Mouse (Mus musculus): ENCODE results near the gene Gm20388. TPM values are rescaled to one million over a fixed set of nuclear protein-coding genes. Genes with fewer than 3 reads are reported as not detected.

Gm20388 gene
- total RNA-seq, 2 experiments from 2014 or later = not detected

GRCm38 (mm10) chr8:120445249-120445648, 534.6 kb downstream of the Gm20388 start:
- DNase-seq (ENCODE audit: low spot score in 2 of 2) = no peak

- no peak for DNase-seq (ENCODE audit: low spot score in 2 of 2)
Measured at GRCm38 (mm10) chr8:120448131-120448530, 537.5 kb downstream of the Gm20388 start.

- no peak for DNase-seq (ENCODE audit: low spot score in 2 of 2)
Measured at GRCm38 (mm10) chr8:120449139-120449538, 538.5 kb downstream of the Gm20388 start.

- peak in 1 of 2 experiments; percentile 64 for DNase-seq (ENCODE audit: low spot score in 2 of 2)
Measured at GRCm38 (mm10) chr8:120449608-120450031, 539.0 kb downstream of the Gm20388 start.

GRCm38 (mm10) chr8:120452111-120452510, 541.5 kb downstream of the Gm20388 start:
- DNase-seq (ENCODE audit: low spot score in 2 of 2) = no peak

- DNase-seq (ENCODE audit: low spot score in 2 of 2) = no peak
Measured at GRCm38 (mm10) chr8:120454404-120454803, 543.8 kb downstream of the Gm20388 start.

- DNase-seq (ENCODE audit: low spot score in 2 of 2) = peak in 1 of 2 experiments; percentile 73
Measured at GRCm38 (mm10) chr8:120460375-120460774, 549.7 kb downstream of the Gm20388 start.

- no peak for DNase-seq (ENCODE audit: low spot score in 2 of 2)
Measured at GRCm38 (mm10) chr8:120462119-120462551, 551.5 kb downstream of the Gm20388 start.

GRCm38 (mm10) chr8:120462611-120463010, 552.0 kb downstream of the Gm20388 start:
- no peak for DNase-seq (ENCODE audit: low spot score in 2 of 2)

GRCm38 (mm10) chr8:120463918-120464584, 553.4 kb downstream of the Gm20388 start:
- no peak for DNase-seq (ENCODE audit: low spot score in 2 of 2)

- no peak for DNase-seq (ENCODE audit: low spot score in 2 of 2)
Measured at GRCm38 (mm10) chr8:120464585-120464937, 553.9 kb downstream of the Gm20388 start.

- DNase-seq (ENCODE audit: low spot score in 2 of 2) = peak; percentile 70 to 87
Measured at GRCm38 (mm10) chr8:120465710-120466109, 555.1 kb downstream of the Gm20388 start.

- DNase-seq (ENCODE audit: low spot score in 2 of 2) = no peak
Measured at GRCm38 (mm10) chr8:120466266-120466665, 555.6 kb downstream of the Gm20388 start.

GRCm38 (mm10) chr8:120467598-120467997, 557.0 kb downstream of the Gm20388 start:
- DNase-seq (ENCODE audit: low spot score in 2 of 2) = no peak

- no peak for DNase-seq (ENCODE audit: low spot score in 2 of 2)
Measured at GRCm38 (mm10) chr8:120470170-120470569, 559.5 kb downstream of the Gm20388 start.

- no peak for DNase-seq (ENCODE audit: low spot score in 2 of 2)
Measured at GRCm38 (mm10) chr8:120471166-120471565, 560.5 kb downstream of the Gm20388 start.

GRCm38 (mm10) chr8:120471752-120472151, 561.1 kb downstream of the Gm20388 start:
- no peak for DNase-seq (ENCODE audit: low spot score in 2 of 2)

- no peak for DNase-seq (ENCODE audit: low spot score in 2 of 2)
Measured at GRCm38 (mm10) chr8:120472230-120472629, 561.6 kb downstream of the Gm20388 start.

- DNase-seq (ENCODE audit: low spot score in 2 of 2) = no peak
Measured at GRCm38 (mm10) chr8:120473729-120474364, 563.2 kb downstream of the Gm20388 start.

- DNase-seq (ENCODE audit: low spot score in 2 of 2) = no peak
Measured at GRCm38 (mm10) chr8:120474496-120475235, 564.0 kb downstream of the Gm20388 start.

GRCm38 (mm10) chr8:120475462-120476201, 565.0 kb downstream of the Gm20388 start:
- DNase-seq (ENCODE audit: low spot score in 2 of 2) = no peak
